Mouse (Mus musculus) splenic B cell, adult 2 months (primary cell): Measurements from ENCODE around the gene Rab27a.

ENCODE experiments used
- DNase-seq: peaks from one replicate; pipeline ENCODE4 v3.0.0-alpha.2; 2011; ENCODE audit warnings: low read depth, low spot score
- H3K27me3 ChIP-seq: 2 replicates; pipeline ENCODE4 v1.6.1; 2012; ENCODE audit warnings: mild to moderate bottlenecking, low read length, moderate library complexity, mixed read lengths; ENCODE audit not compliant: control insufficient read depth, poor library complexity, insufficient read depth, severe bottlenecking
- H3K36me3 ChIP-seq: 2 replicates; pipeline ENCODE4 v1.6.1; 2012; ENCODE audit warnings: mild to moderate bottlenecking, low read length, moderate library complexity, mixed read lengths; ENCODE audit not compliant: control insufficient read depth, poor library complexity, insufficient read depth, severe bottlenecking

The Rab27a gene

DNA sequence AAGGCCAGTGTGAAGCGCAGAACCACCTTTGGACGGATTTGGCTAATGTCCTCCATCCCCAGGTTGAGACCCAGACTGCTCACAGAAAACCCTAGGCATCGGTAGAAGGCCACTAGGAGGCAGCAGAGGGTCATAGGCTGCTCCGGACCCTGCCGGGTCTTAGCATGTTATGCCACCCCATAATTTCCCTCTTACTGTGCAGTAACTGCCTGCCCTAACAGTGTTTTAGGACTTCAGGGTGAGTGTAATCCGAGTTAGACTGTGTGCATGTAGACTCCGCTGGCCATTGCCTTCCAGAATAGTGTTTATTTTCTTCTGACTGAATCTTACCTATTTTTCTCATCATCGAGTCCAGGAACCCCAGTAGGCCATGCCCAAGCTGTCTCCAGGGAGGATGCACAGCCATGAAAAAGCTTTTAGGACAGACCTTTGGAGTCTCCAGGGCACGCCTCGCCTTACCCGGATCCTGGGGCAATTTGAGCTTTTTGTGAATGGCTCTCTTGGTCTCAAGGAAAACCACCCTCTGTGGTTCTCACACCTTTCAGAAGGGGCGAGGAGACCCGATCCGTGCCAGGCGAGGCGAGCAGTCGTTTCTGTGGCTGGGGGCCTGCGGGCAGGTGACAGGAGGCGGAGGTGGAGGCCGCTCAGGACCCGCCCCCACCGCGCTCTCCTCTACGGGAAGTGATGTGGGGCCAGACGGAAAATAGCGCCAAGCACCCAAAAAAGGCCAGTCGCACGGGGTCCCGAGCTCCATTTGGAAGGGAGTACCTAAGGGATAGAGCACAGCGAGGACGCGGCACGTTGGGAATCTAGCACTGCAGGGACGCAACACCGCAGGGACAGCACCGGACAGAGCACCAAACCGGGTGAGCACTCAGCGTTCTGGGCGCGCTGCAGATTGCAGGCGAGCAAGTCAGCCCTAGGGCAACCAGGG, at the start of gene Rab27a:
Rab27a (plus strand) TSS at position 709 of the 934 bp plus-strand sequence.
- Histone ChIP-seq H3K27me3 (no peaks in the 10 kb centered on the region), H3K36me3 (no peaks in the 10 kb centered on the region)
- DNase-seq, result peak; percentile 92

DNA sequence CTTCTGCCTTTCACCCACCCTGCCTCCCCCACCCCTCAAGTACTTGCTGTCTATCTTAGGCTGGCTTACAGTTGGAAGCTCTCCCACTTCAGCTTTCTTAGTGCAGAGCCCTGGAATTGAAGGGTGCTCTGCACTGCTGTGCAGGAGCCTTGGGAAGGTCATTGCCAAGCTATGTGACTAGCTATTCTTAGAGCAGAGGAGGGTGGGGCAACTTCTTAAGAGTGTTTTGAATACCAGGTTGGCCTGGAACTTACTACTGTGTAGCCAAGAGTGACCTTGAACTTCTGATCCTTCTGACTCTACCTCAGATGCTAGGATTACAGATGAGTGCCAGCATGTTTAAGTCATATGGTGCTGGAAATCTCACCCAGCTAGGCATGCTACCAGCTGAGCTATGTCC, 48.5 kb upstream of the Rab27a start:
- no peaks in the 10 kb centered on the region for H3K27me3 ChIP-seq
- H3K36me3 ChIP-seq, result no peaks in the 10 kb centered on the region
- DNase-seq, result no peak

DNA sequence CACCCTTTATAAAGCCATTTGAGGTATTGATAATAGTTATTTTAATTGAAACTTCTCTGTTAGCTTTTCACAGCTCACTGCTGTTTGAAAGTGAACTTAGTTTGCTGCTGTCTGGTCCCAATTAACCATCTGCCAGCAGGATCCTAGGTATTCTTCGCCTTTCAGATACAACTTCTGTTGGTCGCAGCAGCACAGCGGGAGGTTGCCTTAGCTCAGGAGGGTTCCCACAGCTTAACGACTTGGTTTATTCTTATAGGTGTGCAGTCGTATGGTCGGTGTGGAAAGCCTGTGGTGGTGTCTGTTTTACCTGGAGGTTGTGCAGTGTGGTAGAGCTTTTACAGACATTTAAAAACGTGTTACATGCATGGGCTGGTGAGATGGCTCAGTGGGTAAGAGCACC, 47.8 kb upstream of the Rab27a start:
- Histone ChIP-seq H3K36me3 (no peaks in the 10 kb centered on the region), H3K27me3 (no peaks in the 10 kb centered on the region)
- no peak for DNase-seq

DNA sequence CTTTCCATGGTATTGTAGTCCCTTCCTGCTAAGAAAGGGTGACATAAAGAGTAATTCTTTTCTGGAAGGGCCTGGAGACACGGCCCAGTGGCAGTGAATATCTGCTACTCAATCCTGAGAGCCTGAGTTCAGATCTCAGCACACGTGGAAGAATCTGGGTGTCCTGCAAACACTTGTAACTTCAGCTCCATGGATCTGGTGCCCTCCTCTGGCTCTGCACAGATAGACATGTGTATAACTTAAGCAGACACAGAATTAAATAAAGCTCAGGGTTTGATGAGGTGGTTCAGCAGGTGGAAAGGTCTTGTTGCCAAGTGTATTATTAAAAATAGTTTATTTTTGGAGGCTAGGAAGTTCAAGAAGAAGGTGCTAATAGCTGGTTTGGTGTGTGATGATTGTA, 44.2 kb upstream of the Rab27a start:
- DNase-seq, result peak; percentile 12
- Histone ChIP-seq H3K36me3 (peaks cover 2% of the 10 kb centered on the region; the same call in 1 of the 2 replicates), H3K27me3 (no peaks in the 10 kb centered on the region)

DNA sequence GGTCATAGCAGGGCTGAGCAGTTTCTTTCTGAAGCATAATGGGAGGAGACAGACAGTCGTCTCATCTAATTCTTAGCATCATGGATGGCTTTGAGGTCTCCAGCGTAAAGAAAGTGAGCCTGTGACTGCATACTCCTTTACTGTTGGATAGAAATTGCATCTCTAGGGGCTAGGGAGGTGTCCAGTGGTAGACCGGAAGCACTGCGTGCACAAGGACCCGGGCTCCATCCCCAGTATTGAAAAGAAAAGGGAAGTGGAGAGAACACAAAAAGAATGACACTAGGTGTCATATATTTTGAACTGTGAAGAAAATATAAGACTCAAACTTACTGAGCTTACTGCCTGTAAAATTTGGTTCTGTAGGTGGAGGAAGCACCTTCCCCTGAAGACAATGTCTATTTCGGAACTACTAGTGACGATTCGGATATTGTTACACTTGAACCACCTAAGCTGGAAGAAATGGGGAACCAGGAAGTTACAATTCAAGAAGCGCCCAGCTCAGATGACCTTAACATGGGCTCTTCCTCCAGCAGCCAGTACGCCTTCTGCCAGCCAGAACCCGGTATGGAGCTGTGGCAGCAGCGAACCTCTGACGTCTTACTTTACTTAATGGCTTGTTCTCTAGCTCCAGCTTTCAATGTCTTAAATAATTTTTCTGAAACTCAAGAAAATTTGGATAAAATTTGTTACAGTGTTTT, 43.2 kb upstream of the Rab27a start:
- no peaks in the 10 kb centered on the region for H3K27me3 ChIP-seq
- DNase-seq, result no peak
- peaks cover 4% of the 10 kb centered on the region; the same call in 1 of the 2 replicates for H3K36me3 ChIP-seq

DNA sequence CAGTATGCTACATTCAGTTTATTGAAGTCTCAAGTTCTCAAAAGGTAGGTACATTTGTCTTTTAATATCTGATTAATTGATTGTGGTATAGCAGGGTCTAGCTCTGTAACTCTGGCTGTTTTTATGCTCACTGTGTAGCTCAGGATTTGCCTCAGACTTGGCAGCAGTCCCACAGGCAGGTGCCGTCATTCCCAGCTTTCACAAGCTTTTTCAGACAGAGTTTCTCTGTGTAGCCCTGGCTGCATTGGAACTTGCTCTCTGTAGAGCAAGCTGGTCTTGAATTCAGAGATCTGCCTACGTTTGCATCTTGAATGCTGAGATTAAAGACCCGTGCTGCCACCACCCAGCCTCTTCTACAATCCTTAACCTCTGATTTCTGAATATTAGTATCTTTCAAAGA, 42.5 kb upstream of the Rab27a start:
- DNase-seq, result no peak
- Histone ChIP-seq H3K27me3 (no peaks in the 10 kb centered on the region), H3K36me3 (peaks cover 4% of the 10 kb centered on the region; the same call in 1 of the 2 replicates)

- no peaks in the 10 kb centered on the region for H3K27me3 ChIP-seq
- peaks cover 4% of the 10 kb centered on the region; the same call in 1 of the 2 replicates for H3K36me3 ChIP-seq
- DNase-seq, result no peak
Observed at GRCm38 (mm10) chr9:73004076-73004475, 40.6 kb upstream of the Rab27a start.

DNA sequence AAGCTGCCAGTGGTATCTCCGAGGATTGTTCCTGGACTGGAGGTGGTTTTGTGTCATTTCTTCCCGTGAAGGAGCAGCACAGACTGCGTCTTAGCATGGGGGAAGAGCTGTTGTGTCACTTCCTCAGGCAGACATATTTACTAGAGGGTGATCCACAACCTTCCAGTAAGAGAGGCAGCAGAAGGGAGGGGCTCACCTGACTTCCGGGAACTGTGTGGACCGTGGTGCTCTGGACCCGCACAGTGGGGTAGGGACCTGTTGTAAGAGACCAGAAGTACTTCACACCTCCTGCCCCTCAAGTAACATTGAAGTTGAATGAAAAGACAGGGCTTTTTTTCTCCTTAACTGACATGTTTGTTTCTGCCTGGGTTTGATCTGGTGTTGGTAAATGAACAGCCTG, 39.5 kb upstream of the Rab27a start:
- no peaks in the 10 kb centered on the region for H3K27me3 ChIP-seq
- H3K36me3 ChIP-seq, result peaks cover 4% of the 10 kb centered on the region; the same call in 1 of the 2 replicates
- no peak for DNase-seq

DNA sequence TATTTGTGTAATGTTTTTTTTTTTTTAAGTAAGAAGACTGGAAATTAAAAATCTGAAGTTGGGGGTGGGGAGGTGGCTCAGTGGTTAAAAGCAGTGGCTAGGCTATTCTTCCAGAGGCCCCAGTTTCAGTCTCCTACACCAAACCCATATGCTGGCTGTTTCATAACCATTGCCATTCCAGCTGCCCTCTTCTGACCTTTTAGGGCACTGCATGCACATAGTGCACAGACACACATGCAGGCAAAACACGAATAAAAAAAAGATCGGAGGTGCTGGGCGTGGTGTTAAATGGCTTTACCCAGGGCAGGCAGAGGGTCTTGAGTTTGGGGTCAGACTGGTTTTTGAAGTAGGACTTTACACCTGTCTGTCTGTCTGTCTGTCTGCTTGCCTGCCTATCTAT, 38.5 kb upstream of the Rab27a start:
- Histone ChIP-seq H3K36me3 (peaks cover 4% of the 10 kb centered on the region; the same call in 1 of the 2 replicates), H3K27me3 (no peaks in the 10 kb centered on the region)
- DNase-seq, result peak; percentile 26

- no peaks in the 10 kb centered on the region for H3K27me3 ChIP-seq
- no peak for DNase-seq
- peaks cover 6% of the 10 kb centered on the region; the same call in 1 of the 2 replicates for H3K36me3 ChIP-seq
Observed at GRCm38 (mm10) chr9:73008384-73008783, 36.3 kb upstream of the Rab27a start.

DNA sequence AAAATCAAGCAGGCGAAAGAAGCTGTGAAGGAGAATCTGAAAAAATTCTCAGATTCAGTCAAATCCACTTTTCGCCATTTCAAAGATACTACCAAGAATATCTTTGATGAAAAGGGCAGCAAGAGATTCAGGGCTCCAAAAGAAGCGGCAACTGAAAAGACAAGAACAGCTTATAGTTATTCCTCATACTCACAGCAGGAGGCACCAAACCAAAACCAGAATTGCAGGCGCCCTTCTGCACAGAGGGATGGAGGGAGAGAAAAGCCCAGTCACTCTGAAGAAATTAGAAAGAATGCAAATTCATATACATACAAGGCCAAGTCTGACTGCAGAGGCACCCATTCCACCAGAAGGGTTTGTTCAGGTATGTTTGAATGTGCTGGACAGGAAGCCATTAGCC, 32.0 kb upstream of the Rab27a start:
- DNase-seq, result no peak
- H3K36me3 ChIP-seq, result peaks cover 5% of the 10 kb centered on the region

DNA sequence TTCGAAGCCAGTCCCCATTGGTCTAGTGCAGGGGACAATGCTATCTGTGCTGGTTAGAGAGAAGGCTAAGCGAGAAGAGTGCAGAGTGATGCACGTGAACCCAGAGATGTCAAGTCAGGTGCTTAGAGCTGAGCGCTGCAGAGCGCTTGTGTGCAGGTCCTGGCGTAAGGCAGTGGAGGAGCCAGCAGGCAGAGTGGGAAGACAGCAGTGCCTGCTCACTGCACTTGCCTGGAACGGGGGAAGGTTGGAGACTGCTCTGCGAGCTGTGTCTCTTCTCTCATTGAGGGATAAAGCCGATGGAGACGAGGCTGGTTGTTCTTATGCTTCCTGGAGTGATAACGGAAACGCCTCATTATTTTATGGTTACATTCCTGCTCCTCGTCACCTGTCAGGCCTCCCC, 29.9 kb upstream of the Rab27a start:
- DNase-seq, result no peak
- Histone ChIP-seq H3K36me3 (peaks cover 5% of the 10 kb centered on the region), H3K27me3 (no peaks in the 10 kb centered on the region)

More for the DNA sequence above, 32.0 kb upstream of the Rab27a start:
- no peaks in the 10 kb centered on the region for H3K27me3 ChIP-seq

GRCm38 (mm10) chr9:73019841-73020240, 24.8 kb upstream of the Rab27a start:
- DNase-seq, result no peak
- Histone ChIP-seq H3K36me3 (peaks cover 1% of the 10 kb centered on the region), H3K27me3 (no peaks in the 10 kb centered on the region)

DNA sequence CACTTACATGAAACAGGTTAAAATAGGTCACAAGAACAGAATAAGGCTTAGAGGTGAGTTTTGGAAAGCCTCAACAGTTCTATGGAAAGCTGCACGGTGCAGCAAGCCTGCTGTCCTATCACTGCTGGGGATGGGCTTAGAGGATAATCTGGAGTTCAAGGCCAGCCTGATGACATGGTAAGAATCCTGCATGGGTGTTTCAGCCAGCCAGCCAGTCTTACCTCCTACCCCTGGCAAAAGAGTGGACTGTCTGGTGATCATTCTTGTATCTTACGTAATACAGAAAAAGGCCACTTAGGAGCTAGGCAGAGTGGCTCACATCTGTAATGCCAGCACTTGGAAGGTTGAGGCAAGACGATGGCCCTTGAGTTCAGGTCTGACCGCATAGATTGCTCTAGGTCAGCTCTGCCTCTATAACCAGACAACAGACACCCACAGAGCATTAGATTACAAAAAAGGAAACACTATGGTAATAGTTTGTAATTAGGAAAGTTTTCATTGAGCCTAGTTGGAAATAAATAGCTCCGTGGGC, 24.0 kb upstream of the Rab27a start:
- Histone ChIP-seq H3K36me3 (no peaks in the 10 kb centered on the region; the same call in none of the 2 replicates), H3K27me3 (no peaks in the 10 kb centered on the region)
- DNase-seq, result no peak
